Mouse (Mus musculus) forebrain, embryonic 16.5 days (tissue): ENCODE results near the gene Ms4a6c. TPM values are rescaled to one million over a fixed set of nuclear protein-coding genes. Genes with fewer than 3 reads are reported as not detected.
"Not testable (repeated sequence)": the region's sequence is repeated elsewhere in the genome, so short reads cannot be mapped to it uniquely, and the experiment has no call there.

Source experiments
- ATAC-seq: fragments of 200-750 bp; cut with Nextera tagmentation; 2 replicates; pipeline ENCODE4 v1.8.0; 2017; ENCODE audit warnings: mild to moderate bottlenecking, moderate library complexity
- H3K27ac ChIP-seq: fragments of 300-500 bp; sonication (generic); 2 replicates; pipeline ENCODE4 v1.5.1; 2014; ENCODE audit warnings: low read length, control low read depth
- H3K27me3 ChIP-seq: fragments of 300-500 bp; sonication (generic); replicated peaks from 2 replicates; pipeline ENCODE4 v1.6.1; 2014; ENCODE audit warnings: low read length; ENCODE audit not compliant: control insufficient read depth, insufficient read depth
- H3K36me3 ChIP-seq: fragments of 300-500 bp; sonication (generic); 2 replicates; pipeline ENCODE4 v1.6.1; 2014; ENCODE audit not compliant: control insufficient read depth, insufficient read depth
- H3K4me1 ChIP-seq: fragments of 300-500 bp; sonication (generic); replicated peaks from 2 replicates; pipeline ENCODE4 v1.6.1; 2014; ENCODE audit warnings: low read length; ENCODE audit not compliant: control insufficient read depth, insufficient read depth
- H3K4me2 ChIP-seq: fragments of 300-500 bp; sonication (generic); 2 replicates; pipeline ENCODE4 v1.6.1; 2014; ENCODE audit warnings: mild to moderate bottlenecking, low read length, control low read depth
- H3K4me3 ChIP-seq: fragments of 300-500 bp; sonication (generic); replicated peaks from 2 replicates; pipeline ENCODE4 v1.5.1; 2014; ENCODE audit warnings: mild to moderate bottlenecking, low read length, control low read depth
- H3K9ac ChIP-seq: fragments of 300-500 bp; sonication (generic); replicated peaks from 2 replicates; pipeline ENCODE4 v1.6.1; 2014; ENCODE audit warnings: low read depth, low read length, control low read depth
- H3K9me3 ChIP-seq: fragments of 300-500 bp; sonication (generic); 2 replicates; pipeline ENCODE4 v1.6.1; 2016; ENCODE audit warnings: low read length; ENCODE audit not compliant: control insufficient read depth
- WGBS: fragments of 180-500 bp; shearing (Covaris S2); extraction: QIAGEN DNeasy Blood & Tissue Kit; methylation state at CpG from one replicate; pipeline ENCODE4 v1.1.7; 2014; 5-methylcytosine and 5-hydroxymethylcytosine counted together
- polyA plus RNA-seq: library from polyadenylated mRNA; unstranded; fragments of >200 nt; fragmentation: Nextera tagmentation; extraction: Ambion mirVana; gene quantifications from 2 replicates; pipeline ENCODE4 v1.2.1, GENCODE M21; 2015

Ms4a6c gene
- polyA plus RNA-seq: 1.5 and 2.1 TPM in 2 replicates

GRCm38 (mm10) chr19:11469215-11469614 lies at the start of gene Ms4a6c:
TSS of gene Ms4a6c (plus strand) at chr19:11469366.
- not testable (repeated sequence) for H3K4me3 ChIP-seq, H3K9me3 ChIP-seq, H3K27ac ChIP-seq, ATAC-seq, H3K27me3 ChIP-seq, H3K36me3 ChIP-seq, H3K4me1 ChIP-seq, H3K4me2 ChIP-seq, H3K9ac ChIP-seq
- WGBS: 90% methylated on average over 4 of the region's 4 CpGs

DNA sequence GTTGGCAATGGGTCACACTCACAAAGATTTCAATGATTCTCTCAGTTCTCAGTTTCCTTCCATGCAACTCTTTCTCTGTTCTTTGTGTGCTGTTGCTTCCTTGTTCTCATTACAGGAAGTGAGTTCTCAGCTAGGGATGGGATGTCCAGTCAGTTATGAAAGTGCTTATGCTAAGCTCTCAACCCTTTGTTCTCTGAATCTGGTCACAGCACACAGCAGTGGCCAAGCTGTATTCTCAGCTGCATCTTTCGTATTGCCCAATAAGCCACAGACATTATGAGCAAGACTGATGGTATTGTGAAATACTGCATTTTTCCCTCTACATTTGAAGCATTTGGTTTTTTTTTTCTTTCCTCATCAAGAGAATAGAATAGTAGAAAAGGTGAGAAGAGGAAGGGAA lies 38.0 kb upstream of the Ms4a6c start:
- WGBS: 85% methylated on average over 1 of the region's 1 CpGs

DNA sequence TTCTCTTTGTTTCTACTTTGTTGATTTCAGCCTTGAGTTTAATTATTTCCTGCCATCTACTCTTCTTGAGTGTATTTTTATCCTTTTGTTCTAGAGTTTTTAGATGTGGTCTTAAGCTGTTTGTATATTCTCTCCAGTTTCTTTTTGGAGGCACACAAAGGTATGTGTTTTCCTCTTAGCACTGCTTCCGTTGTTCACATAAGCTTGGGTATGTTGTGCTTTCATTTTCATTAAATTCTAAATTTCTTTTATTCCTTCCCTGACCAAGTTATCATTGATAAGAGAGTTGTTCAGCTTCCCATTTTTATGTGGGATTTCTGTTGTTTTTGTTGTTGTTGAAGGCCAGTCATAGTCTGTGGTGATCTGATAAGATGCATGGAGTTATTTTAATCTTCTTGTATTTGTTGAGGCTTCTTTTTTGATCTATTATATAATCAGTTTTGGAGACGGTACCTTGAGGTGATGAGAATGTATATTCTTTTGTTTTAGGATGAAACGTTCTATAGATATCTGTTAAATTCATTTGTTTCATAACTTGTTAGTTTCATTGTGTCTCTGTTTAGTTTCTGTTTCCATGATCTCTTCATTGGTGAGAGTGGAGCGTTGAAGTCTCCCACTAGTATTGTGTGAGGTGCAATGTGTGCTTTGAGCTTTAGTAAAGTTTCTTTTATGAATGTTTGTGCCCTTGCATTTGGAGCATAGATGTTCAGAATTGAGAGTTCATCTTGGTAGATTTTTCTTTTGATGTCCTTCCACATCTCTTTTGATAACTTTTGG lies 33.9 kb upstream of the Ms4a6c start:
- Histone ChIP-seq H3K4me1 (no peaks in the 10 kb centered on the region), H3K4me3 (no peak overlapping the region), H3K27me3 (no peaks in the 10 kb centered on the region), H3K36me3 (no peaks in the 10 kb centered on the region), H3K9ac (no peak overlapping the region), H3K27ac (no peak overlapping the region), H3K9me3 (no peaks in the 10 kb centered on the region), H3K4me2 (no peak overlapping the region)
- 89% methylated on average over 4 of the region's 4 CpGs for WGBS
- ATAC-seq: no peak

More for the DNA sequence above, 38.0 kb upstream of the Ms4a6c start:
- not testable (repeated sequence) for H3K4me2 ChIP-seq, H3K27ac ChIP-seq, ATAC-seq, H3K4me3 ChIP-seq, H3K4me1 ChIP-seq, H3K9ac ChIP-seq, H3K9me3 ChIP-seq, H3K36me3 ChIP-seq, H3K27me3 ChIP-seq

GRCm38 (mm10) chr19:11443338-11443737 lies 25.8 kb upstream of the Ms4a6c start, which contains the start of gene Ms4a4b:
TSS of gene Ms4a4b (plus strand) at chr19:11443553.
- no peaks in the 10 kb centered on the region for H3K27me3 ChIP-seq
- no peaks in the 10 kb centered on the region for H3K4me1 ChIP-seq
- no peak within 1 kb of the TSS for H3K27ac ChIP-seq
- no peak within 1 kb of the TSS for H3K4me2 ChIP-seq
- H3K9me3 ChIP-seq: no peaks in the 10 kb centered on the region
- no peak within 1 kb of the TSS for H3K4me3 ChIP-seq
- H3K36me3 ChIP-seq: no peaks in the 10 kb centered on the region
- ATAC-seq: no peak
- no peak within 1 kb of the TSS for H3K9ac ChIP-seq

DNA sequence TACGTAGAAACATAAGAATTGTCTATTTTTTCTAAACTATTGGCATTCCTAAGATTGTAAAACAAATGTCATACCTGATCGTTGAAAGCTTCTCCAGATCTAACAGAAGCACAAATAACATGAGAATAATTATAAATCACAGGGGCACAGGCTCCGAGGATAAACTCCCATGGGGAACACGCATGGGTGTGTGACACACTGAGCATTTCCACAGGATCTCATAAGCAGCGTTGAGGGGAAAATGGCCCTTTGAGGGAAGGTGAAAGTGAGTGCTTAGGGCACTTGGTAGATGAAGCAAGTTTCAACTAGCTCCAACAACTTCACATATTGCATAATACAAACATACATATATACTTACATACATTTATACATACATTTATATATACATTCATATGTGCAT lies 25.2 kb upstream of the Ms4a6c start:
- no peak for ATAC-seq
- 87% methylated on average over 5 of the region's 5 CpGs for WGBS
- Histone ChIP-seq H3K36me3 (no peaks in the 10 kb centered on the region), H3K4me3 (no peak overlapping the region), H3K9ac (no peak overlapping the region), H3K27me3 (no peaks in the 10 kb centered on the region), H3K4me1 (no peaks in the 10 kb centered on the region), H3K9me3 (no peaks in the 10 kb centered on the region), H3K4me2 (no peak overlapping the region), H3K27ac (no peak overlapping the region)

- Histone ChIP-seq H3K9me3 (no peaks in the 10 kb centered on the region), H3K9ac (no peak overlapping the region), H3K4me3 (no peak overlapping the region), H3K27ac (no peak overlapping the region), H3K4me1 (no peaks in the 10 kb centered on the region), H3K4me2 (no peak overlapping the region), H3K36me3 (no peaks in the 10 kb centered on the region), H3K27me3 (no peaks in the 10 kb centered on the region)
- 93% methylated on average over 2 of the region's 2 CpGs for WGBS
- ATAC-seq: no peak
Observed at GRCm38 (mm10) chr19:11447238-11447637, 21.9 kb upstream of the Ms4a6c start.

- not testable (repeated sequence) for H3K4me1 ChIP-seq, H3K27ac ChIP-seq, H3K27me3 ChIP-seq, H3K9ac ChIP-seq, H3K36me3 ChIP-seq, H3K9me3 ChIP-seq, H3K4me2 ChIP-seq, H3K4me3 ChIP-seq, ATAC-seq
- WGBS: 76% methylated on average over 3 of the region's 4 CpGs
Observed at GRCm38 (mm10) chr19:11459041-11459440, 10.1 kb upstream of the Ms4a6c start.

DNA sequence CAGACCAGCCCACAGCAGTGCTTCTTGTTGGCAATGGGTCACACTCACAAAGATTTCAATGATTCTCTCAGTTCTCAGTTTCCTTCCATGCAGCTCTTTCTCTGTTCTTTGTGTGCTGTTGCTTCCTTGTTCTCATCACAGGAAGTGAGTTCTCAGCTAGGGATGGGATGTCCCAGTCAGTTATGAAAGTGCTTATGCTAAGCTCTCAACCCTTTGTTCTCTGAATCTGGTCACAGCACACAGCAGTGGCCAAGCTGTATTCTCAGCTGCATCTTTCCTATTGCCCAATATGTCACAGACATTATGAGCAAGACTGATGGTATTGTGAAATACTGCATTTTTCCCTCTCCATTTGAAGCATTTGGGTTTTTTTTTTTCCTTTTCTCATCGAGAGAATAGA lies 4.4 kb upstream of the Ms4a6c start:
- H3K9me3 ChIP-seq, H3K36me3 ChIP-seq, H3K27ac ChIP-seq, H3K9ac ChIP-seq, H3K4me2 ChIP-seq, H3K27me3 ChIP-seq, H3K4me1 ChIP-seq, H3K4me3 ChIP-seq, ATAC-seq: not testable (repeated sequence)
- 46% methylated on average over 1 of the region's 1 CpGs for WGBS

- Histone ChIP-seq H3K36me3 (no peaks in the 10 kb centered on the region), H3K27ac (no peak overlapping the region), H3K4me3 (no peak overlapping the region), H3K9me3 (no peaks in the 10 kb centered on the region), H3K9ac (no peak overlapping the region), H3K4me1 (no peaks in the 10 kb centered on the region), H3K27me3 (no peaks in the 10 kb centered on the region), H3K4me2 (no peak overlapping the region)
- no peak for ATAC-seq
- 69% methylated on average over 5 of the region's 5 CpGs for WGBS
Observed at GRCm38 (mm10) chr19:11466471-11466870, 2.7 kb upstream of the Ms4a6c start.

- not testable (repeated sequence) for H3K9ac ChIP-seq, H3K4me3 ChIP-seq, H3K27me3 ChIP-seq, H3K9me3 ChIP-seq, ATAC-seq, H3K4me2 ChIP-seq, H3K27ac ChIP-seq, H3K36me3 ChIP-seq, H3K4me1 ChIP-seq
- WGBS: 69% methylated on average over 1 of the region's 1 CpGs
Observed at GRCm38 (mm10) chr19:11468361-11468760, 805 bp upstream of the Ms4a6c start.
